Mouse (Mus musculus) left cerebral cortex, postnatal 14 days (tissue): ENCODE data around the gene 4930579F01Rik. TPM values are rescaled to one million over a fixed set of nuclear protein-coding genes. Genes with fewer than 3 reads are reported as not detected.

Experiments used
- DNase-seq, 2 experiments: peaks; one replicate each; pipeline ENCODE4 v3.0.0; 2021 to 2022; ENCODE audit warnings: low spot score in 2 of 2, mixed read lengths in 1 of 2
- intact Hi-C: fragments of 180-260 bp; cut with DNase I; formaldehyde crosslinking; loops from one replicate; pipeline ENCODE4 v1.15.1; 2025
- long read RNA-seq, 2 experiments: library from polyadenylated mRNA; stranded (forward); transcript quantifications; one replicate each; pipeline ENCODE4 v2.0.0; 2021
- total RNA-seq, 2 experiments: library from RNA; stranded (reverse); gene quantifications; 2 replicates each; pipeline ENCODE4 v1.2.3; 2021

4930579F01Rik gene
- not detected for total RNA-seq
- long read RNA-seq, experiment 1: 0 reads
- long read RNA-seq, experiment 2: 0 reads

- intact Hi-C loops: no loop called here
- no peak for DNase-seq
These were observed at the start of gene 4930579F01Rik for GRCm38 (mm10) chr3:138193683-138194302. 4930579F01Rik (minus strand) TSS chr3:138193825.

GRCm38 (mm10) chr3:138242933-138243332 lies 49.3 kb upstream of the 4930579F01Rik start:
- intact Hi-C loops: loop anchor here (5.0 kb wide), 1 partner anchor 164 kb away; no protein-coding TSS in a partner anchor
- no peak for DNase-seq

- intact Hi-C loops: loop anchor here (5.0 kb wide), 1 partner anchor 165 kb away; no protein-coding TSS in a partner anchor
- no peak for DNase-seq
These were observed 48.5 kb upstream of the 4930579F01Rik start for GRCm38 (mm10) chr3:138242021-138242726.

- DNase-seq: no peak
- intact Hi-C loops: loop anchor here (5.0 kb wide), 1 partner anchor 166 kb away; no protein-coding TSS in a partner anchor
These were observed 47.7 kb upstream of the 4930579F01Rik start for GRCm38 (mm10) chr3:138241371-138241770.

GRCm38 (mm10) chr3:138240942-138241341 lies 47.3 kb upstream of the 4930579F01Rik start:
- DNase-seq: no peak
- intact Hi-C loops: loop anchor here (5.0 kb wide), 1 partner anchor 166 kb away; no protein-coding TSS in a partner anchor

- DNase-seq: peak in 1 of 2 experiments; percentile 6
- intact Hi-C loops: loop anchor here (5.0 kb wide), 1 partner anchor 167 kb away; no protein-coding TSS in a partner anchor
These were observed 46.8 kb upstream of the 4930579F01Rik start for GRCm38 (mm10) chr3:138240411-138240810.

- no peak for DNase-seq
- intact Hi-C loops: no loop called here
These were observed 45.8 kb upstream of the 4930579F01Rik start for GRCm38 (mm10) chr3:138239461-138239860.

- intact Hi-C loops: no loop called here
- no peak for DNase-seq
These were observed 44.4 kb upstream of the 4930579F01Rik start for GRCm38 (mm10) chr3:138238046-138238445.

GRCm38 (mm10) chr3:138236546-138237163 lies 43.0 kb upstream of the 4930579F01Rik start:
- intact Hi-C loops: no loop called here

GRCm38 (mm10) chr3:138231531-138231930 lies 37.9 kb upstream of the 4930579F01Rik start:
- intact Hi-C loops: no loop called here

More at GRCm38 (mm10) chr3:138236546-138237163, 43.0 kb upstream of the 4930579F01Rik start:
- no peak for DNase-seq

GRCm38 (mm10) chr3:138230266-138230665 lies 36.6 kb upstream of the 4930579F01Rik start:
- DNase-seq: no peak

More at GRCm38 (mm10) chr3:138231531-138231930, 37.9 kb upstream of the 4930579F01Rik start:
- no peak for DNase-seq

GRCm38 (mm10) chr3:138229448-138229847 lies 35.8 kb upstream of the 4930579F01Rik start:
- intact Hi-C loops: no loop called here
- DNase-seq: no peak

More at GRCm38 (mm10) chr3:138230266-138230665, 36.6 kb upstream of the 4930579F01Rik start:
- intact Hi-C loops: no loop called here

- no peak for DNase-seq
- intact Hi-C loops: no loop called here
These were observed 34.2 kb upstream of the 4930579F01Rik start for GRCm38 (mm10) chr3:138227782-138228181.

- DNase-seq: no peak
- intact Hi-C loops: no loop called here
These were observed 33.5 kb upstream of the 4930579F01Rik start for GRCm38 (mm10) chr3:138227082-138227481.

- intact Hi-C loops: no loop called here
- no peak for DNase-seq
These were observed 32.9 kb upstream of the 4930579F01Rik start for GRCm38 (mm10) chr3:138226476-138226875.

- intact Hi-C loops: no loop called here
- DNase-seq: no peak
These were observed 32.2 kb upstream of the 4930579F01Rik start for GRCm38 (mm10) chr3:138225853-138226252.

- DNase-seq: no peak
- intact Hi-C loops: no loop called here
These were observed 31.7 kb upstream of the 4930579F01Rik start for GRCm38 (mm10) chr3:138225331-138225730.

- no peak for DNase-seq
- intact Hi-C loops: loop anchor here (5.0 kb wide), 1 partner anchor 183 kb away; no protein-coding TSS in a partner anchor
These were observed 30.8 kb upstream of the 4930579F01Rik start for GRCm38 (mm10) chr3:138224363-138224954.

- intact Hi-C loops: loop anchor here (5.0 kb wide), 1 partner anchor 184 kb away; no protein-coding TSS in a partner anchor
- peak; percentile 42 to 66 for DNase-seq
These were observed 29.3 kb upstream of the 4930579F01Rik start for GRCm38 (mm10) chr3:138222952-138223351.
